Mouse (Mus musculus) heart, embryonic 16.5 days (tissue): ENCODE results near the gene Anks1b. TPM values are rescaled to one million over a fixed set of nuclear protein-coding genes. Genes with fewer than 3 reads are reported as not detected.

Experiments used
- ATAC-seq: fragments of 200-750 bp; cut with Nextera tagmentation; replicated peaks from 2 replicates; pipeline ENCODE4 v1.8.0; 2017; ENCODE audit warnings: moderate number of reproducible peaks; ENCODE audit not compliant: insufficient read depth, low FRiP score; ENCODE audit errors: extremely low read depth
- H3K27ac ChIP-seq: fragments of 300-500 bp; sonication (generic); 2 replicates; pipeline ENCODE4 v1.5.1; 2014; ENCODE audit warnings: mild to moderate bottlenecking, low read length, control low read depth, moderate library complexity
- H3K27me3 ChIP-seq: fragments of 300-500 bp; sonication (generic); 2 replicates; pipeline ENCODE4 v1.6.1; 2014; ENCODE audit warnings: low read length, mixed read lengths; ENCODE audit not compliant: control insufficient read depth, insufficient read depth
- H3K36me3 ChIP-seq: fragments of 300-500 bp; sonication (generic); 2 replicates; pipeline ENCODE4 v1.6.1; 2014; ENCODE audit not compliant: control insufficient read depth, insufficient read depth
- H3K4me1 ChIP-seq: fragments of 300-500 bp; sonication (generic); 2 replicates; pipeline ENCODE4 v1.6.1; 2014; ENCODE audit warnings: low read length, mixed read lengths; ENCODE audit not compliant: control insufficient read depth, insufficient read depth
- H3K4me2 ChIP-seq: fragments of 300-500 bp; sonication (generic); 2 replicates; pipeline ENCODE4 v1.6.1; 2014; ENCODE audit warnings: low read depth, mild to moderate bottlenecking, control low read depth, low read length
- H3K4me3 ChIP-seq: fragments of 300-500 bp; sonication (generic); 2 replicates; pipeline ENCODE4 v1.5.1; 2014; ENCODE audit warnings: mild to moderate bottlenecking, control low read depth, low read length
- H3K9ac ChIP-seq: fragments of 300-500 bp; sonication (generic); 2 replicates; pipeline ENCODE4 v1.6.1; 2014; ENCODE audit warnings: low read length, control low read depth
- H3K9me3 ChIP-seq: fragments of 300-500 bp; sonication (generic); replicated peaks from 2 replicates; pipeline ENCODE4 v1.6.1; 2016; ENCODE audit warnings: low read length; ENCODE audit not compliant: control insufficient read depth
- WGBS: fragments of 180-500 bp; shearing (Covaris S2); extraction: QIAGEN DNeasy Blood & Tissue Kit; methylation state at CpG from one replicate; pipeline ENCODE4 v1.1.7; 2014; 5-methylcytosine and 5-hydroxymethylcytosine counted together
- polyA plus RNA-seq: library from polyadenylated mRNA; unstranded; fragments of >200 nt; fragmentation: Nextera tagmentation; extraction: Ambion mirVana; gene quantifications from 2 replicates; pipeline ENCODE4 v1.2.1, GENCODE M21; 2015

Gene Anks1b
- polyA plus RNA-seq, 1 experiment from 2014 or later = 0.13 TPM

DNA sequence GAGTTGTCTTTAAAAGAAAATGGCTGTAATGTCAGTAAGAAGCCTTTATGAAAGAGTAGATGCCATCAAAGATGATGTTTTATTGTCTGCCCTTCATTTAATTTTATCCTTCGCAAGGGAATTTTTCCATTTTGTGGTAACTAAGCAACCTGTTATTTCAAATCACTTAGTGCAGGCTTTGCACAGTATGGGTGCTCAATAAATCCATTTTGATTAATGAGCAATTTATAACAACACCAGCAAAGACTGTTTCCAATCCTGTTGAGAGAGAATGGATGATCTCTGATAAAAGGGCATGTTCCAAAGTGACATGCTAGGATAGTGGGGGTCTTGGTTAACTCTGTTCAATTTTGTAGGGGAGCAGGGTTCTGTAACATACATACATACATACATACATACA lies 398.0 kb downstream of the Anks1b start:
- Histone ChIP-seq H3K4me1 (no peaks in the 10 kb centered on the region), H3K9me3 (no peaks in the 10 kb centered on the region), H3K9ac (no peak overlapping the region), H3K4me2 (no peak overlapping the region), H3K27ac (no peak overlapping the region), H3K36me3 (no peaks in the 10 kb centered on the region), H3K4me3 (no peak overlapping the region), H3K27me3 (no peaks in the 10 kb centered on the region)
- no peak for ATAC-seq
- WGBS = 91% methylated on average over 1 of the region's 1 CpGs

GRCm38 (mm10) chr10:90273311-90273710 lies 400.0 kb downstream of the Anks1b start:
- Histone ChIP-seq H3K27ac (no peak overlapping the region), H3K4me1 (no peaks in the 10 kb centered on the region), H3K36me3 (no peaks in the 10 kb centered on the region), H3K27me3 (no peaks in the 10 kb centered on the region), H3K4me3 (no peak overlapping the region), H3K9ac (no peak overlapping the region), H3K9me3 (no peaks in the 10 kb centered on the region), H3K4me2 (no peak overlapping the region)
- WGBS = 73% methylated on average over 2 of the region's 2 CpGs
- no peak for ATAC-seq

DNA sequence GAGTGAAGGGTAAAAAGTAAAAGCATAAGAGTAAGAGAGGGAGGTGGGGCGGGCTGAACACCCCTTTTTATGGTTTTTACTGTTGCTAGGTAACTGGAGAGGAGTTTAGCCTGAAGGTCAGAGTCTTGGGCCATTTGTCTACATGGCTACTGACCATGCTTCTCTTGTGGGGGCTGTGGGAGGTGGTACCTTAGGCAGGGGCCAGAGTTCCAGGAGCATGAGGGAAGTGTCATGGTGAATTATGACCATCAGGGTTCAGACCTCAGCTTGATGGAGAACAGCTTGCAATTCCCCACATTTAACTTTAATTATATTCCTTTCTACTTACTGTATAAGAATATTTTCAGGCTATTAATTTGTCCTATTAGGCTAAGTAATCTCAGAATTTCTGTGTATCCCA lies 413.3 kb downstream of the Anks1b start:
- Histone ChIP-seq H3K4me2 (no peak overlapping the region), H3K27ac (no peak overlapping the region), H3K36me3 (no peaks in the 10 kb centered on the region), H3K27me3 (no peaks in the 10 kb centered on the region), H3K9ac (no peak overlapping the region), H3K4me3 (no peak overlapping the region), H3K9me3 (no peaks in the 10 kb centered on the region), H3K4me1 (no peaks in the 10 kb centered on the region)
- 50% methylated on average over 1 of the region's 1 CpGs for WGBS
- no peak for ATAC-seq

DNA sequence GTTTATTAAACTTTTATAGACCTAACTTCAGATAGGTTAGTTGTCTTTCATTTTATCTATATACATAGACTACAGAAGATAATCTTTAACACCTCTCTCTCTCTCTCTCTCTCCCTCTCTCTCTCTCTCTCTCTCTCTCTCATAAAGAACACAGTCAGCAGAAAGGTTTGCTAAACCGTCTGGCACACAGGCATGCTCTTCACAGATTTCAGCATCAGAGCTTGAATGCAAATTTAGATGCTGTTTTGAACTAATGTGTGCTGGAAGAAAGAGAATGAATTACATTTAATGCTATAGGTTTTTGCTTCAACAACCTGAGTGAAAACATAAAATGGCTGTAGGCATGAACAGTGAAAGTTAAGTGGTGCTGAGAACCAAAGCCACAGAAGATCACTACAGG lies 429.9 kb downstream of the Anks1b start:
- no peak for ATAC-seq
- 59% methylated on average over 1 of the region's 1 CpGs for WGBS
- H3K4me2 ChIP-seq = no peak overlapping the region

DNA sequence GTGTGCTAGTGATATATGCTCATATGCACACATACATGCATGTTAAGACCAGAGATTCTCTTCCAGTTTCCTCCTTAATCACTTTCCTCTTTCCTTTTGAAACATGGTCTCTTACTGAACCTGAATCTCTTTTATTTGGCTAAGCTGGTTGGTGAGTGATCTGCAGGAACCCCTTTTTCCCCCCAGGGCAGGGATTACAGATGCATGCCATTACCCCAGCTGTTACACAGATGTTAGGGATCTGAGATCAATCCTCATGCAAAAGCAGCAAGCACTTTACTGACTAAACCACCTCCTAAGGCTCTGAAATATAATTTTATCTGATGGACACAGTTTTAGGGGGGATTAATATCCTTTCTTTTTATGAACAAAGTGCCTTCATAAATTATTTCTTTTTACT lies 432.8 kb downstream of the Anks1b start:
- no peak overlapping the region for H3K9ac ChIP-seq
- no peaks in the 10 kb centered on the region for H3K9me3 ChIP-seq
- H3K4me2 ChIP-seq = no peak overlapping the region
- no peak for ATAC-seq
- H3K27ac ChIP-seq = no peak overlapping the region
- H3K36me3 ChIP-seq = no peaks in the 10 kb centered on the region
- H3K4me3 ChIP-seq = no peak overlapping the region
- no peaks in the 10 kb centered on the region for H3K4me1 ChIP-seq
- no peaks in the 10 kb centered on the region for H3K27me3 ChIP-seq

More for the DNA sequence above, 429.9 kb downstream of the Anks1b start:
- Histone ChIP-seq H3K9ac (no peak overlapping the region), H3K27ac (no peak overlapping the region), H3K27me3 (no peaks in the 10 kb centered on the region), H3K9me3 (no peaks in the 10 kb centered on the region), H3K36me3 (no peaks in the 10 kb centered on the region), H3K4me1 (no peaks in the 10 kb centered on the region), H3K4me3 (no peak overlapping the region)

GRCm38 (mm10) chr10:90307931-90308555 lies 434.7 kb downstream of the Anks1b start:
- Histone ChIP-seq H3K4me2 (no peak overlapping the region), H3K36me3 (no peaks in the 10 kb centered on the region), H3K4me1 (no peaks in the 10 kb centered on the region), H3K27ac (no peak overlapping the region), H3K9me3 (no peaks in the 10 kb centered on the region), H3K4me3 (no peak overlapping the region), H3K27me3 (no peaks in the 10 kb centered on the region), H3K9ac (no peak overlapping the region)
- WGBS = 64% methylated on average over 5 of the region's 5 CpGs
- no peak for ATAC-seq

- H3K27me3 ChIP-seq = no peaks in the 10 kb centered on the region
- H3K4me3 ChIP-seq = no peak overlapping the region
- H3K27ac ChIP-seq = no peak overlapping the region
- H3K9me3 ChIP-seq = no peaks in the 10 kb centered on the region
- ATAC-seq = no peak
- no peak overlapping the region for H3K4me2 ChIP-seq
- no peaks in the 10 kb centered on the region for H3K36me3 ChIP-seq
- 80% methylated on average over 4 of the region's 4 CpGs for WGBS
- no peaks in the 10 kb centered on the region for H3K4me1 ChIP-seq
- no peak overlapping the region for H3K9ac ChIP-seq
These were observed 456.5 kb downstream of the Anks1b start for GRCm38 (mm10) chr10:90329781-90330180.

DNA sequence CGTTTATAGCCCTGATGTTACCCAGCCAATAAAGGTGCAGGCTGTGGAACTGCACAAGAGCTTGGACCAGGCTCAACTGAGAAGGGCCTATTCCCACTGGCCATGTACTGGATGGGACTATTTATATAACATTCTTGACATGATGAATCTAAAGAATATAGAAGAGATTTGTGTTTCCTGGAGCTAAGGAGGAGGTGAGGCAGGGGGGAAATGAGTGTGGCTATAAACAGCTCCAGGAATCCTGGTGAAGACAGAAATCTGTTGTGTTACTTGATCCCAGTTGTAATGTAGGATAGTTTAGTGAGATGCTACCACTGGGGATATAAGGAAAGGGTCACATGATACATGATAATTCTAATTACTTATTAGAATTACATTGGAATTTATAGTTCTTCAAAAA lies 472.1 kb downstream of the Anks1b start:
- Histone ChIP-seq H3K27me3 (no peaks in the 10 kb centered on the region), H3K36me3 (no peaks in the 10 kb centered on the region), H3K4me3 (no peak overlapping the region), H3K9me3 (no peaks in the 10 kb centered on the region), H3K4me2 (no peak overlapping the region), H3K4me1 (no peaks in the 10 kb centered on the region), H3K9ac (no peak overlapping the region), H3K27ac (no peak overlapping the region)
- ATAC-seq = no peak
- 69% methylated on average over 1 of the region's 1 CpGs for WGBS

DNA sequence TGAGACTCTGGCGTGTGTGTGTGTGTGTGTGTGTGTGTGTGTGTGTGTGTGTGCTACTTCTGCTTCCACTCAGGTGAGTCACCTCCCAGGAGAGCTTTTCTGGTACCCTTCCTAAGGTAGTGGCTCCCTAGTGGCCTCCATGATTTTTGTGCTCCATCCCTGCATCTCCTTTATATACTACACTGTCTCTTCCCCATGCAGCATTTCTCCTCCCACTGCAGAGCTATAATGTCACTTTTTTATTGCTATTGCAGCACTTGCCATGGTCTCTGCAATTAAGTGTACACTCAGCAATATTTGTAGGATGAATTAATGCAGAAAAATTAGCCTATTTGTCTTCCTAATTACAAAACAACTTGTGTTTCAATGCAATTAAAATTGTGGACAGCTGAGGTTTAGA lies 482.9 kb downstream of the Anks1b start:
- Histone ChIP-seq H3K27me3 (no peaks in the 10 kb centered on the region), H3K9ac (no peak overlapping the region), H3K4me2 (no peak overlapping the region), H3K4me3 (no peak overlapping the region), H3K27ac (no peak overlapping the region), H3K9me3 (no peaks in the 10 kb centered on the region), H3K4me1 (no peaks in the 10 kb centered on the region), H3K36me3 (no peaks in the 10 kb centered on the region)
- WGBS = no CpG with 5 or more reads among the region's 1 CpGs
- no peak for ATAC-seq
